Mouse (Mus musculus) c-Kit-negative CD71-positive TER-119-positive erythroid progenitor cells, embryonic 14.5 days (primary cell): ENCODE results near the gene Wbp1l.
"Not testable (repeated sequence)": the region's sequence is repeated elsewhere in the genome, so short reads cannot be mapped to it uniquely, and the experiment has no call there.

Experiments used
- DNase-seq: peaks from one replicate; pipeline ENCODE4 v3.0.0-alpha.2; 2013; ENCODE audit warnings: low read depth, low spot score

Gene Wbp1l

GRCm38 (mm10) chr19:46598720-46599252 lies at the start of gene Wbp1l:
TSS of gene Wbp1l (plus strand) at chr19:46599084.
- DNase-seq: peak; percentile 87

- no peak for DNase-seq
Observed at GRCm38 (mm10) chr19:46550385-46550784, 48.5 kb upstream of the Wbp1l start.

- no peak for DNase-seq
Observed at GRCm38 (mm10) chr19:46552496-46552895, 46.4 kb upstream of the Wbp1l start.

- peak; percentile 36 for DNase-seq
Observed at GRCm38 (mm10) chr19:46553541-46553955, 45.3 kb upstream of the Wbp1l start.

- no peak for DNase-seq
Observed at GRCm38 (mm10) chr19:46558009-46558408, 40.9 kb upstream of the Wbp1l start.

GRCm38 (mm10) chr19:46558631-46559030 lies 40.3 kb upstream of the Wbp1l start:
- DNase-seq: no peak

GRCm38 (mm10) chr19:46562132-46562531 lies 36.8 kb upstream of the Wbp1l start:
- peak; percentile 35 for DNase-seq

GRCm38 (mm10) chr19:46562581-46563515 lies 36.0 kb upstream of the Wbp1l start:
- no peak for DNase-seq

- DNase-seq: no peak
Observed at GRCm38 (mm10) chr19:46563603-46564002, 35.3 kb upstream of the Wbp1l start.

- no peak for DNase-seq
Observed at GRCm38 (mm10) chr19:46564043-46564462, 34.8 kb upstream of the Wbp1l start.

- not testable (repeated sequence) for DNase-seq
Observed at GRCm38 (mm10) chr19:46571211-46571877, 27.5 kb upstream of the Wbp1l start.

GRCm38 (mm10) chr19:46571878-46572244 lies 27.0 kb upstream of the Wbp1l start:
- DNase-seq: no peak

- peak; percentile 17 for DNase-seq
Observed at GRCm38 (mm10) chr19:46572548-46572947, 26.3 kb upstream of the Wbp1l start.

- peak; percentile 90 for DNase-seq
Observed at GRCm38 (mm10) chr19:46572951-46573937, 25.6 kb upstream of the Wbp1l start, which contains the start of the genes Arl3 and Sfxn2. TSS of gene Arl3 (minus strand) at chr19:46573198. TSS of gene Sfxn2 (plus strand) at chr19:46573365.

GRCm38 (mm10) chr19:46573990-46574389 lies 24.9 kb upstream of the Wbp1l start:
- DNase-seq: no peak

GRCm38 (mm10) chr19:46575196-46575595 lies 23.7 kb upstream of the Wbp1l start:
- no peak for DNase-seq

GRCm38 (mm10) chr19:46587823-46588508 lies 10.9 kb upstream of the Wbp1l start:
- DNase-seq: peak; percentile 62

GRCm38 (mm10) chr19:46591575-46591974 lies 7.3 kb upstream of the Wbp1l start:
- no peak for DNase-seq

GRCm38 (mm10) chr19:46592751-46593439 lies 6.0 kb upstream of the Wbp1l start:
- no peak for DNase-seq

GRCm38 (mm10) chr19:46598187-46598586 lies 697 bp upstream of the Wbp1l start:
- no peak for DNase-seq
